Mouse (Mus musculus) forebrain, embryonic 10.5 days (tissue): Measurements from ENCODE around the gene Slc29a3. TPM values are rescaled to one million over a fixed set of nuclear protein-coding genes. Genes with fewer than 3 reads are reported as not detected.

Source experiments
- DNase-seq: peaks from one replicate; pipeline ENCODE4 v3.0.0-alpha.2; 2017; ENCODE audit warnings: low spot score; ENCODE audit errors: extremely low spot score
- H3K27ac ChIP-seq: fragments of 300-500 bp; sonication (generic); 2 replicates; pipeline ENCODE4 v1.5.1; 2016; ENCODE audit warnings: mild to moderate bottlenecking
- H3K27me3 ChIP-seq: fragments of 300-500 bp; sonication (generic); 2 replicates; pipeline ENCODE4 v1.6.1; 2016; ENCODE audit warnings: mild to moderate bottlenecking; ENCODE audit not compliant: poor library complexity, severe bottlenecking
- H3K36me3 ChIP-seq: fragments of 300-500 bp; sonication (generic); replicated peaks from 2 replicates; pipeline ENCODE4 v1.6.1; 2016; ENCODE audit warnings: mild to moderate bottlenecking, moderate library complexity
- H3K4me1 ChIP-seq: fragments of 300-500 bp; sonication (generic); 2 replicates; pipeline ENCODE4 v1.6.1; 2016
- H3K4me3 ChIP-seq: fragments of 300-500 bp; sonication (generic); 2 replicates; pipeline ENCODE4 v1.5.1; 2016; ENCODE audit warnings: mild to moderate bottlenecking, moderate library complexity
- H3K9me3 ChIP-seq: fragments of 300-500 bp; sonication (generic); 2 replicates; pipeline ENCODE4 v1.6.1; 2016; ENCODE audit warnings: mild to moderate bottlenecking, moderate library complexity
- WGBS: fragments of 180-500 bp; shearing (Covaris S2); methylation state at CpG from one replicate; pipeline ENCODE4 v1.1.7; 2016; 5-methylcytosine and 5-hydroxymethylcytosine counted together
- polyA plus RNA-seq: library from polyadenylated mRNA; unstranded; fragments of >200 nt; fragmentation: Nextera tagmentation; extraction: Ambion mirVana; gene quantifications from 2 replicates; pipeline ENCODE4 v1.2.1, GENCODE M21; 2016

Gene Slc29a3
- polyA plus RNA-seq, 1 experiment from 2014 or later = 6.3 TPM

DNA sequence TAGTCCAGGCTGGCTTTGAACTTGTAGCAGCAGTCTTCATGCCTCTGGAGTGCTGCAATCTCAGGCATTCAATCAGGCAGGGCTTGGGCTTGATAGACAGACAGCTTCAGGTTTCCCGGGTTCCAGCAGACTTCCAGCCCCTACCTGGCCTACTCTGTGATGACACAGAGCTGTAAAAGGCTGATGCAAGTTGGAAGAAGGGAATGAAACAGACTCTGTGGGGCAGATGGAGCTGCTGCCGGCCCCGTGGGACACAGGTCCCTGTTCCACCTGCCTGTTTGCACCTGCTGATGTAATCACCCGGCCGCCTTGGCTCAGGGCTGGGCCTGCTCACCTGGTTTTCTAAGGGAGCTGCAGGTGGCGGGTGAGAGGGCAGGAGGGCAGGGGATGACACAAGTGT is 38.3 kb upstream of the Slc29a3 start:
- Histone ChIP-seq H3K4me3 (no peak overlapping the region), H3K36me3 (no peaks in the 10 kb centered on the region), H3K4me1 (peaks cover 70% of the 10 kb centered on the region), H3K9me3 (no peaks in the 10 kb centered on the region), H3K27ac (no peak overlapping the region), H3K27me3 (peaks cover 26% of the 10 kb centered on the region; the same call in 1 of the 2 replicates)
- no peak for DNase-seq
- 85% methylated on average over 6 of the region's 6 CpGs for WGBS

DNA sequence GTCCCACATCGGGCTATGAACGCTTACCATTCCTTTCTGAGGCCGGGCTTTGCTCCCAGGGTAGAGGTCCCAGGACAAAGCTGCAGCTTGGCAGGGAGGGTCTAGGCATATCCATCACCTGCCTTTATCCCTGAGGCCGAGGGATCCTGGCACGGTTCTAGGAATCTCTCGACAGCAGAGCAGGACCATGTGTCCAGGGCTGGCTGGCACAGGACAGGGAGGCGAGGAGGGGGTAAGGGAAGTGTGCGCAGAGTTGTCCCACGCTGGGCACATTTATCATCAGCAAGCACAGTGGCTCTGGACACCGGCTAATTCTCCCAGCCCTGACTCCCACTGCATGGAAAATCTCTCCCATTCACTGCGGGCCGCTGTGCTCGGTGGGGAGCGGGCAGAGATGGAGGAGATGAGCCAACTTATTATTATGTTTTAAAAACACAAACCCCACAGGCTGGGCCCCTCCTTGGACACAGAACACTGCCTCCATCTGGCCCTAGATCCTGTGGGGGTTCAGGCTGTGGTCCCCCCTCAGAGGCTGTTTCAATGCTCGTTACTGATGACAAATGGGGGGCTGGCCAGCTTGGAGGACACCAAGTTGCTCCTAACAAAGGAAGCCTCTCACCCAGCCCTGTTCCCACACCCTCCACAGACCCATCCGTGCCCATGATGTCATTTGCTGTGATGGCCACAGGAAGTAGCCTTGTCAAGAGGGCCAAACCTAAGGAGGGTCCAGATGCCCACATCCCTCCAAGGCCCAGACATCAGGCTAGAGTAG is 34.9 kb upstream of the Slc29a3 start:
- DNase-seq = no peak
- Histone ChIP-seq H3K4me3 (no peak overlapping the region), H3K9me3 (no peaks in the 10 kb centered on the region), H3K27me3 (peaks cover 14% of the 10 kb centered on the region; the same call in 1 of the 2 replicates), H3K36me3 (peaks cover 2% of the 10 kb centered on the region; the same call in 1 of the 2 replicates), H3K4me1 (peaks cover 47% of the 10 kb centered on the region), H3K27ac (peak overlapping the region; percentile 56)
- WGBS = 83% methylated on average over 16 of the region's 16 CpGs

DNA sequence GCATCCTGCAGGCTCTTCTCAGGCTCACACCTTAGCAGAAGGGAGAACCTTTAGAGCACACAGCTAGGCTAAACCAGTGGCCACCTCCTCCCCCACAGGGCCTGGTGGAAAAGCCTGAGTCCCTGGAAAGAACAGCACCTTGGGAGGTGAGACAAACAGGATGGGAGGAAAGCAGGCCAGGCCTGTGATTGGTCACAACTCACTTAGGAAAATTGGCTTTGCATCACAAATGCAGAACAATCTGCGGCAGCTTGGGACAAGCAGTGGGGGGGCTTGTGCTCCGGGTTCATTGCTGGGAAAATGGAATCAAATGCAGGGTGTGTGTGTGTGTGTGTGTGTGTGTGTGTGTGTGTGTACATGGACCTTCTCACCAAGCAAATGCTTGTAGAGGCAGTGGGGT is 31.0 kb upstream of the Slc29a3 start:
- H3K4me3 ChIP-seq = no peak overlapping the region
- H3K36me3 ChIP-seq = peaks cover 2% of the 10 kb centered on the region; the same call in 1 of the 2 replicates
- peaks cover 40% of the 10 kb centered on the region for H3K4me1 ChIP-seq
- H3K9me3 ChIP-seq = no peaks in the 10 kb centered on the region
- WGBS = 33% methylated on average over 2 of the region's 2 CpGs
- peaks cover 9% of the 10 kb centered on the region; the same call in 1 of the 2 replicates for H3K27me3 ChIP-seq
- no peak for DNase-seq
- H3K27ac ChIP-seq = peak overlapping the region; percentile 44; the same call in 1 of the 2 replicates

DNA sequence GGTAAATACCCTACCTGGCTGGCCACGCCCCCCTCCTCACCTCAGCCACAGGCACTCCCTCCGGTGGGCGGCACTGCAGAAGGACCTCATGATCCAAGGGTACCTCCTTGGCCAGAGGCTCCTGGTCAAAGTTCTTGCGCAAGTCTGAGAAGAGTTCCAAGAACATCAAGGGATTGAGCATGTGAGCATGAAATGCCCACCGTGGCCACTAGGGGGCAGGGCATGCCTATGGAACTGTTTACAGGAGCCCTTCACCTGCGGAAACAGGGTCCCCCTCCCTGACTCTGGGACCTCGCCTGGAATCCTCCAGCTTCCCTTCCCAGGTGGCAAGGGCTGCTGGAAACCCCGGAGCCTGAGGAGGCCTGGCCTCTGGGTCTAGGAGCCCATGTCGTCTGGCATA is 27.0 kb upstream of the Slc29a3 start:
- Histone ChIP-seq H3K4me3 (no peak overlapping the region), H3K27ac (0 out of 2 replicates have a peak overlapping the region, but pooled peaks have one; percentile 22), H3K4me1 (peaks cover 23% of the 10 kb centered on the region), H3K9me3 (no peaks in the 10 kb centered on the region), H3K36me3 (peaks cover 16% of the 10 kb centered on the region), H3K27me3 (peaks cover 9% of the 10 kb centered on the region; the same call in 1 of the 2 replicates)
- DNase-seq = peak; percentile 83
- 11% methylated on average over 9 of the region's 9 CpGs for WGBS

DNA sequence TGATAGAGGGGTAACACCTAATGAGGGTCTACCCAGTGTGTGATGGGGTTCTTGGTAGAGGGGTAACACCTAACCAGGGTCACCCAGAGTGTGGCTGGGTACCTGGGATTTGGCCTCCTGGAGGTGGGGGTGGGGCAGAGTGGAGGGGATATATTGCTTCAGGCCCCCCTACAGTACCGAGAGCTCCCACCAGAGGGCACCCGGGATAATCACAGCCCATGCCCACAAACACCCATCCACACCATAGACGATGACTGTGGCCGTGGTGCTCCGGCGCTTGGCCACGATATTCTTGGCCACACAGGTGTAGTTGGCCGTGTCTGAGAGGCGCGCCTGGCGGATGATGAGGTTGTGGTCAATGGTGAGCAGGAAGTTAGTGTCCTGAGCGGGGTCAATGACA is 25.9 kb upstream of the Slc29a3 start:
- peaks cover 27% of the 10 kb centered on the region for H3K36me3 ChIP-seq
- H3K27me3 ChIP-seq = peaks cover 9% of the 10 kb centered on the region; the same call in 1 of the 2 replicates
- 80% methylated on average over 12 of the region's 12 CpGs for WGBS
- H3K4me3 ChIP-seq = no peak overlapping the region
- no peak overlapping the region for H3K27ac ChIP-seq
- H3K9me3 ChIP-seq = no peaks in the 10 kb centered on the region
- H3K4me1 ChIP-seq = peaks cover 19% of the 10 kb centered on the region
- peak; percentile 44 for DNase-seq

DNA sequence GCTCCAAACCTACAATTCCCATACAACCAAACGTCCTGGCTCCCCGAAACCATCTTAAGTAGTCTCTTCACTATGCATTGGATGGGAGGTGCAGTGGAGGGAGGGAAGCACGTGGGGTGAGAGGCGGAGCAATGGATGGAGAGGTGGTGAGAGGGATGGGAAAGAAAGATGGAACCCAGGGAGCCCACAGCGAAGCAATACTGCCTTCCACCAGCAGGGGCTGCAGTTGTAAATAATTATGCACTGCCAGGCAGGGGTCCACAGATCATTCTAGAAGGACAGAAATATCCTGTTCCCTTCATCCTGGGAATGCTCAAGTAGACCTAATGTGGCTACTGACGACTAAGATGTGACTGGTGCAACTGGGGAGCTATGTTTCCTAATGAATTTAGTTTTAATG is 22.9 kb upstream of the Slc29a3 start:
- peaks cover 4% of the 10 kb centered on the region; the same call in 1 of the 2 replicates for H3K27me3 ChIP-seq
- no peak overlapping the region for H3K4me3 ChIP-seq
- no peaks in the 10 kb centered on the region for H3K9me3 ChIP-seq
- DNase-seq = no peak
- H3K27ac ChIP-seq = no peak overlapping the region
- peaks cover 15% of the 10 kb centered on the region for H3K4me1 ChIP-seq
- 79% methylated on average over 6 of the region's 6 CpGs for WGBS
- peaks cover 51% of the 10 kb centered on the region for H3K36me3 ChIP-seq

DNA sequence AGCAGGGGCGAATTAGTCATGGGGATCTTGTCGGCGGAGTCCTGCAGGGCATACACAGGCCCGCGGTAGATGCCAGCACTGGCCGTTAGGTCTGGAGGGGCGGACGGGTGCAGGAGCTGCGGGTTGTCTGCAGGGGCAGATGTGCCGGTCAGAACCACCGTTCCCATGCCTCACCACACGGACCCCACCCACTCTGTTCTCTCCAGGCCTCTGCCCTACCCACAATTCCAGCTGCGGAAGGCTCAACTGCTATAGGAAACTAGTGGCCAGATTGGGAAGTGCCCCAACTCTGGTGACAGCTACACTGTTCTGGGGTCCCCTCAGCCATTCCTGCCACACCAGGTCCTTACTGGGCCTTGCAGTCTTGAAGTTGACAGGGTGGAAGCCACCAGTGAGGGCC is 22.0 kb upstream of the Slc29a3 start:
- 89% methylated on average over 13 of the region's 13 CpGs for WGBS
- H3K9me3 ChIP-seq = no peaks in the 10 kb centered on the region
- no peak overlapping the region for H3K4me3 ChIP-seq
- no peak for DNase-seq
- peaks cover 51% of the 10 kb centered on the region for H3K36me3 ChIP-seq
- H3K27ac ChIP-seq = no peak overlapping the region
- H3K4me1 ChIP-seq = 0 out of 2 replicates have a peak, but pooled peaks cover 6% of the 10 kb centered on the region
- H3K27me3 ChIP-seq = no peaks in the 10 kb centered on the region; the same call in 1 of the 2 replicates

DNA sequence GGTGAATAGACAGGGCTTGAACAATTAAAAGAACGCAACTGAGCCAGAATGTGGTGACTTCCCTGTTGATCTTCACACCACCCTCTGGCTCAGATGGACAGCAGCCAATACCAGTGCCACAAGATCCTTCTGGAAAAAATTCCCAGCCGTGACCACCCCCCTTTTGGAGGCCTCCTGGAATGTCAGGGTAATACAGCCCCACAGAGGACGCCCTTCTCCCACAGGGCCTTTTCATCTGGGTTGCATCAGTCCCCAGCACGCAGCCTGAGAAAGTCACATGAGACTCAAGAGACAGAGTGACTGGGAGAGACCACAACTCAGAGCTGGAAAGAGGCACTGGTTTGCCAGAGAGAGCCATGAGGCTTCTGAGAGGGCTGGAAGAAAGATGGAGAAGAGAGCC is 18.3 kb upstream of the Slc29a3 start:
- H3K27me3 ChIP-seq = no peaks in the 10 kb centered on the region
- no peak overlapping the region for H3K27ac ChIP-seq

DNA sequence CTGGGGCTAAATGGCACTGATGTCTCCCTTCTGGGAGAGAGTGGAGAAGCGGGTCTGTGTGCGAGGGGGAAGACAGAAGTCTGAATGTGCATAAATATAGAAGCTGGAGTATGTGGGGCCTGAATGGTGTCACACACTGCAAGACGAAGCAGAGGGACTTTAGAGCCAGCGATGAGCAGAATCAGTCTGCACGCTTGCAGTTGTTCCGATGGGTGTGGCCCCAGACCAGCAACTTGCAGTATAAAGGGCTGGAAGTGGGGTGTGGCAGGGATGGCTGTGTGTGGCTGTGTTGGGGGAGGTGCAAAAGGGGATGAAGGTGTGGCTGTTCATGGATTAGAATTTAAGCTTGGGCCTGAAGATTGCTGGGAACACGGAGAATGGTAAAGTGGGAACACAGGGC is 16.0 kb upstream of the Slc29a3 start:
- no peak for DNase-seq
- WGBS = 89% methylated on average over 7 of the region's 7 CpGs
- Histone ChIP-seq H3K4me1 (0 out of 2 replicates have a peak, but pooled peaks cover 3% of the 10 kb centered on the region), H3K9me3 (no peaks in the 10 kb centered on the region), H3K27me3 (no peaks in the 10 kb centered on the region), H3K4me3 (no peak overlapping the region), H3K36me3 (peaks cover 61% of the 10 kb centered on the region), H3K27ac (no peak overlapping the region)

More for the DNA sequence above, 18.3 kb upstream of the Slc29a3 start:
- 77% methylated on average over 4 of the region's 4 CpGs for WGBS
- DNase-seq = no peak
- H3K4me1 ChIP-seq = 0 out of 2 replicates have a peak, but pooled peaks cover 3% of the 10 kb centered on the region
- peaks cover 68% of the 10 kb centered on the region for H3K36me3 ChIP-seq
- H3K4me3 ChIP-seq = no peak overlapping the region
- H3K9me3 ChIP-seq = no peaks in the 10 kb centered on the region

DNA sequence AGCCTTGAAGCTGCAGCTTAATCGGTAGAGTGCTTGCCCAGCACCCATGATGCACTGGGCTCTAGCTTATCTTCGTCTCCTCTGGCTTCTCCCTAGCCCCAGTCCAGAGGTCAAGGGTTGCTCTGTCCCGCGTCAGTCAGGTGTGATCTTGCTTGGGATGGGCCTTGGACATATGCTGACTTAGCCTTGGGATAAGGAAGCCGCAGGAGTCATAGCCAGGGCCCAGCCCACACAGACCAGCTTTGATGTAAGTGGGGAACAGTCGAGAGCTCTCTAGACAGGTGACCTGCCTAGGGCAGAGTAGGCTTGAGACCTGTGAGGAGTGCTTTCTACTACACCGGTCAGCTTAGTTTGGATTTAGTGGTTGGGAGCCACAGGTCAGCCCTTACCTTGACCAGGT is 14.8 kb upstream of the Slc29a3 start:
- H3K27ac ChIP-seq = no peak overlapping the region
- H3K9me3 ChIP-seq = no peaks in the 10 kb centered on the region
- H3K36me3 ChIP-seq = peaks cover 49% of the 10 kb centered on the region
- 0 out of 2 replicates have a peak, but pooled peaks cover 3% of the 10 kb centered on the region for H3K4me1 ChIP-seq
- no peak overlapping the region for H3K4me3 ChIP-seq
- WGBS = 93% methylated on average over 7 of the region's 7 CpGs
- no peak for DNase-seq
- no peaks in the 10 kb centered on the region for H3K27me3 ChIP-seq

DNA sequence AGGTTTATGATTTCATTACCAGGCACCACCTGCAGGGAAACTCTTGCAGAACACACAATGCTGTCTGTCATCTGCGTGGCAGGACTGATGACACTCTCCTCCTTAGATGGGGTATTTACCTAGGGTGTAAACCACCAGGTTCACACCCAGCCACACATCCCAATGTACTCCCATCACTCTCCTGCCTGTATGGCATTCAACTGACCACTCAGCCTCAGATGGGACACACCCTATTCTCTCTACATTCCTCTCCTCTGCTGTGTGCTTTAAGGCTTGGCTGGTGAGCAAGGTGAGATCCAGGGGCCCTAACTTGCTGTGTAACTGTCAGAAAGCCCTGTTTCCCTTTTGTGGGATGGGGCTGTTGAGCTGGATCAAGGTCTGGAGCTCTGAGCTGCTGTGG is 9.5 kb upstream of the Slc29a3 start:
- Histone ChIP-seq H3K4me3 (no peak overlapping the region), H3K36me3 (peaks cover 23% of the 10 kb centered on the region), H3K4me1 (no peaks in the 10 kb centered on the region), H3K27ac (no peak overlapping the region), H3K27me3 (0 out of 2 replicates have a peak, but pooled peaks cover 7% of the 10 kb centered on the region), H3K9me3 (no peaks in the 10 kb centered on the region)
- 92% methylated on average over 1 of the region's 1 CpGs for WGBS
- no peak for DNase-seq

DNA sequence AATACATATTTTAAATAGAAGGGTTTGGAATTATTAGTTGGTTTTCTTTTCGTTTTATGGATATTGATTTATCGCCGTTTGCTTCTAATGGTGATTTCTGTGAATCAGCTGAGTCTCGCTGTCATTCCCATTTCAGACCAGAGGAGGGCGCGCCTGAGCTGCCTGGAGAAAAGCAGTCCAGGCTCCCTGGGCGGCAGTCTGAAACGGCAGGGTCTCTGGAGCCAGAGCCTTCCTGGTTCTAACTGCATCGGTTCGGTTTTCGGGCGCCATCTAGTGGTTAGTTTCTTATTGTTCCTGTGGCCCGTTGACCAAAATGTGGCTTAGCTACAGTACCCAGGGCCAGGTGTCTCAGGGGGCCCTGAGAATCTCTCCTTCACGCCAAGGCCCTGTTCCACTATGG is 7.8 kb upstream of the Slc29a3 start:
- 10% methylated on average over 14 of the region's 14 CpGs for WGBS
- Histone ChIP-seq H3K4me3 (no peak overlapping the region), H3K27me3 (0 out of 2 replicates have a peak, but pooled peaks cover 7% of the 10 kb centered on the region), H3K36me3 (peaks cover 8% of the 10 kb centered on the region), H3K4me1 (no peaks in the 10 kb centered on the region), H3K9me3 (no peaks in the 10 kb centered on the region), H3K27ac (no peak overlapping the region)
- DNase-seq = peak; percentile 91

DNA sequence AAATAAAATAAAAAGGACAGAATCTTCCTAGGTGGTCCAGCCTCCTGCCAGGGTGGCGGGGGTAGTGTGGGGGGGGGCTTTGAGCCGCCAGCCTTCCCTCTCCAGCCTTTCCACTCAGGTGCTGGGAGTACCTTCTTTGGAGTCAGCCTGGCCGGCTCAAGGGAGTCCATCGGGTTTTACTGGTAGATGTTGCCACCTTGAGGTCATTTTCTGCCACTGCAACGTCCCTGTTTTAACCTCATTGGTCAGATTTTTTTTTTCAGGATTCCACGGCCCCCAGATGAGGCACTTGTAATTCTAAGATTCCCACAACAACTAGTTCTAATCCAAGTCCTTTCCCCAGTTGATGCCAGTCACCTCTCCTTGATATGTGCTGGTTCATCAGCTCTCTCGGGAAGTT is 4.4 kb upstream of the Slc29a3 start:
- H3K36me3 ChIP-seq = no peaks in the 10 kb centered on the region
- 5% methylated on average over 7 of the region's 7 CpGs for WGBS
- H3K27ac ChIP-seq = no peak overlapping the region
- peak; percentile 54 for DNase-seq
- 0 out of 2 replicates have a peak, but pooled peaks cover 7% of the 10 kb centered on the region for H3K27me3 ChIP-seq
- H3K4me3 ChIP-seq = no peak overlapping the region
- no peaks in the 10 kb centered on the region for H3K9me3 ChIP-seq
- peaks cover 14% of the 10 kb centered on the region for H3K4me1 ChIP-seq
